Mouse (Mus musculus): ENCODE measurements around the gene Stx8. TPM values are rescaled to one million over a fixed set of nuclear protein-coding genes. Genes with fewer than 3 reads are reported as not detected.

The Stx8 gene
- polyA plus RNA-seq, 2 experiments from 2014 or later, result 51.2 to 57.7 TPM

GRCm38 (mm10) chr11:67975252-67975651 is 9.3 kb downstream of the Stx8 start:
- ATAC-seq, result no peak

GRCm38 (mm10) chr11:67983564-67983963 is 17.6 kb downstream of the Stx8 start:
- no peak for ATAC-seq

- ATAC-seq, result no peak
These were observed 25.2 kb downstream of the Stx8 start for GRCm38 (mm10) chr11:67991240-67991639.

GRCm38 (mm10) chr11:67995965-67996364 is 30.0 kb downstream of the Stx8 start:
- no peak for ATAC-seq

- no peak for ATAC-seq
These were observed 32.9 kb downstream of the Stx8 start for GRCm38 (mm10) chr11:67998905-67999304.

GRCm38 (mm10) chr11:67999629-68000028 is 33.6 kb downstream of the Stx8 start:
- no peak for ATAC-seq

GRCm38 (mm10) chr11:68004191-68004590 is 38.2 kb downstream of the Stx8 start:
- ATAC-seq, result no peak

- ATAC-seq, result no peak
These were observed 40.3 kb downstream of the Stx8 start for GRCm38 (mm10) chr11:68006216-68006789.

GRCm38 (mm10) chr11:68007645-68008044 is 41.7 kb downstream of the Stx8 start:
- ATAC-seq, result no peak

- ATAC-seq, result no peak
These were observed 43.4 kb downstream of the Stx8 start for GRCm38 (mm10) chr11:68009377-68009776.

GRCm38 (mm10) chr11:68012207-68012606 is 46.2 kb downstream of the Stx8 start:
- no peak for ATAC-seq

- ATAC-seq, result no peak
These were observed 52.2 kb downstream of the Stx8 start for GRCm38 (mm10) chr11:68018191-68018590.

- no peak for ATAC-seq
These were observed 53.2 kb downstream of the Stx8 start for GRCm38 (mm10) chr11:68019156-68019555.

- ATAC-seq, result no peak
These were observed 56.0 kb downstream of the Stx8 start for GRCm38 (mm10) chr11:68021976-68022375.

- ATAC-seq, result no peak
These were observed 56.9 kb downstream of the Stx8 start for GRCm38 (mm10) chr11:68022895-68023294.

- ATAC-seq, result no peak
These were observed 57.9 kb downstream of the Stx8 start for GRCm38 (mm10) chr11:68023811-68024369.

- ATAC-seq, result no peak
These were observed 60.6 kb downstream of the Stx8 start for GRCm38 (mm10) chr11:68026590-68026989.

GRCm38 (mm10) chr11:68029079-68029478 is 63.1 kb downstream of the Stx8 start:
- ATAC-seq, result no peak

- no peak for ATAC-seq
These were observed 63.9 kb downstream of the Stx8 start for GRCm38 (mm10) chr11:68029871-68030270.

- no peak for ATAC-seq
These were observed 64.8 kb downstream of the Stx8 start for GRCm38 (mm10) chr11:68030771-68031170.

- no peak for ATAC-seq
These were observed 66.5 kb downstream of the Stx8 start for GRCm38 (mm10) chr11:68032448-68032847.

- ATAC-seq, result no peak
These were observed 67.4 kb downstream of the Stx8 start for GRCm38 (mm10) chr11:68033331-68033926.

- no peak for ATAC-seq
These were observed 68.4 kb downstream of the Stx8 start for GRCm38 (mm10) chr11:68034422-68034821.

GRCm38 (mm10) chr11:68035303-68035891 is 69.4 kb downstream of the Stx8 start:
- no peak for ATAC-seq
